Mouse (Mus musculus): ENCODE measurements at regions not wholly inside any gene's neighbourhood (a gene's known extent, or its start where the extent isn't known, plus 50 kb on each side); places are given as distances from the start of the nearest gene placed in this dataset.
A peak's percentile ranks its signal among the peaks of the same experiment; 100 is the strongest.

- DNase-seq: peak; percentile 5
Measured at GRCm38 (mm10) chr17:93874430-93874829, 675.6 kb downstream of the Adcyap1 start.

DNA sequence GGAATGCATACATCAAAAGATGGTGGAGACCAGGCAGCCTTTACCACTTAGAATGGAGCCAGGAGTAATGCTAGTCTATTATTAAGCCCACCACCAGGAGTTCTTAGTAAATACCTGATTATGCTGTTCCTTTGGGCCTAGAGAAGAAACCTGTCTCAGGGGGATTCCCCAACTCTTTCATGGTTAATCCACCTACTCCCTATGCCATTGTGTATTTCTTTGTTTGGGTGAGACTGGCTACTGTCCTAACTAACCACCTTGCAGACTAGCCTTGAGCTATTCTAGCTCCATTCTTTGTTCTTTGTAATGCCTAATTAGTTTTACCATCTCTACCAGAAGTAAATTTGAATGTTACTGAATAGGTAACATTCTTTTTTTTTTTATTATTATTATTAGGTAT is 706.8 kb downstream of the Adcyap1 start:
- DNase-seq: no peak

GRCm38 (mm10) chr17:93922412-93922811 is 723.6 kb downstream of the Adcyap1 start:
- no peak for DNase-seq

DNA sequence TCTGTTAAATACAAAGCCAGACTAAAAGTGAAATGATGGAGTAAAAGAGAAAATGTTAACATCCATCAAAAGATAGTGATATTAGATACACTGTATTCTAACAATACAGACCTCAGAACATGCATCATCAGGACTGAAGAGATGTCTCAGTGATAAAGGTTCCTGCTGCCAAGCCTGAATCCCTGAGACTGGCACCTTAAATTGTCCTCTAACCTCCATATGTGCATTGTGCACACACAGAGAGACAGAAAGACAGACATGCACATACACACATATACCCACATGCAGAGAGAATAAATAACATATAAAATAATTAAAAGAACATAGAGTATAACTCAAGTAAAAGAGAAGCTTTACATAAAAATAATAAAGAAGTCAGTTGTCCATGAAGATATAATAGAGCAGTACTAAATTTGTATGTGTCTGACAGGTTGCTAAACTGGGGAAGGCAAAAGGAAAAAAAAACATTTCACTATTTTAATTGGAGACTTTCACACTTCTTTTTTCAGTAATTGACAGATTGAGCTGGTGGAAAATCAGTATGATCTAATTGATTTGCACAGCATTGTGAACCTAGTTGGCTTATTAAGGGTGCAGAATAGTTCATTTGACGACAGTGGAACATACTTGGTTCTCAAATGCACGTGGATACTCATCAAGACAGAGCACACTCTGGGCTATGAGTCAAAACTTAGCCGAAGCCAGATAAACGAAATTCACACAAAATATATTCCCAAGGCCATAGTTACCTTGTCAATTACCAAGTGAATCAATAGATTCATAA is 725.6 kb downstream of the Adcyap1 start:
- DNase-seq: no peak

All from retina, postnatal 1 day (tissue).